Mouse (Mus musculus) ES-E14 (cell line): ENCODE results near the gene Gdpgp1. TPM values are rescaled to one million over a fixed set of nuclear protein-coding genes. Genes with fewer than 3 reads are reported as not detected.

Experiments
- DNase-seq: peaks from one replicate; pipeline ENCODE4 v3.0.0-alpha.2; 2013; ENCODE audit warnings: low read depth, low spot score
- H3K27ac ChIP-seq: 2 replicates; pipeline ENCODE4 v1.5.1; 2012; ENCODE audit warnings: low read depth, mild to moderate bottlenecking, low read length, moderate library complexity, mixed read lengths; ENCODE audit not compliant: poor library complexity, insufficient read depth, severe bottlenecking
- H3K36me3 ChIP-seq: 2 replicates; pipeline ENCODE4 v1.6.1; 2012; ENCODE audit warnings: mild to moderate bottlenecking, low read length, moderate library complexity, mixed read lengths; ENCODE audit not compliant: control insufficient read depth, poor library complexity, insufficient read depth, severe bottlenecking
- H3K4me1 ChIP-seq, 2 experiments: fragments of 150-350 bp in 1 of 2; sonication (generic) in 1 of 2; 2 replicates each; pipeline ENCODE4 v1.6.1; 2012; ENCODE audit warnings: low read length in 2 of 2, mild to moderate bottlenecking in 1 of 2, mixed read lengths in 1 of 2; ENCODE audit not compliant: control insufficient read depth in 2 of 2, insufficient read depth in 2 of 2, poor library complexity in 1 of 2
- H3K4me3 ChIP-seq, 2 experiments: fragments of 150-350 bp in 1 of 2; sonication (generic) in 1 of 2; 2 replicates each; pipeline ENCODE4 v1.5.1; 2012; ENCODE audit warnings: low read length in 2 of 2, low read depth in 1 of 2, mild to moderate bottlenecking in 1 of 2, mixed read lengths in 1 of 2; ENCODE audit not compliant: insufficient read depth in 1 of 2, poor library complexity in 1 of 2, severe bottlenecking in 1 of 2
- H3K9ac ChIP-seq: 2 replicates; pipeline ENCODE4 v1.6.1; 2012; ENCODE audit warnings: low read depth, mild to moderate bottlenecking, low read length, mixed read lengths; ENCODE audit not compliant: poor library complexity, insufficient read depth, severe bottlenecking
- H3K9me3 ChIP-seq: fragments of 150-350 bp; sonication (generic); 2 replicates; pipeline ENCODE4 v1.6.1; 2012; ENCODE audit warnings: low read depth, mild to moderate bottlenecking, low read length; ENCODE audit not compliant: control insufficient read depth, insufficient read depth
- CHD2 ChIP-seq: IDR thresholded peaks from 2 replicates; pipeline ENCODE4 v1.6.1; 2014; ENCODE audit warnings: mild to moderate bottlenecking, low read depth, low read length, inconsistent platforms
- HCFC1 ChIP-seq: IDR thresholded peaks from 2 replicates; pipeline ENCODE4 v1.6.1; 2012; ENCODE audit warnings: low read length, inconsistent platforms, borderline replicate concordance; ENCODE audit not compliant: insufficient read depth
- MAFK ChIP-seq: IDR thresholded peaks from 2 replicates; pipeline ENCODE4 v1.6.1; 2014; ENCODE audit warnings: mild to moderate bottlenecking, low read depth, low read length, inconsistent platforms; ENCODE audit not compliant: insufficient read depth
- ZC3H11A ChIP-seq: IDR thresholded peaks from 2 replicates; pipeline ENCODE4 v1.6.1; 2012; ENCODE audit warnings: low read depth, mild to moderate bottlenecking, inconsistent platforms, low read length, borderline replicate concordance
- ZNF384 ChIP-seq: IDR thresholded peaks from 2 replicates; pipeline ENCODE4 v1.6.1; 2012; ENCODE audit warnings: low read depth, low read length, inconsistent platforms
- in situ Hi-C, 2 experiments: fragments of 600-800 bp; cut with MboI; formaldehyde crosslinking; loops; one replicate each; pipeline ENCODE4 v1.15.1; 2025; ENCODE audit warnings: low sequenced_read_pairs in 2 of 2, inconsistent platforms in 1 of 2; ENCODE audit not compliant: unreplicated experiment in 2 of 2
- total RNA-seq: library from RNA; depleted of rRNA; stranded (reverse); fragments of 300-350 nt; gene quantifications from 2 replicates; pipeline ENCODE4 v1.2.3, GENCODE M21; 2012

Gene Gdpgp1
- total RNA-seq, 1 experiment = 4.4 TPM

- no peaks in the 10 kb centered on the region for H3K36me3 ChIP-seq
- 0 out of 2 replicates have a peak, but pooled peaks have one; percentile 4 for TF ChIP-seq HCFC1
- no peak for TF ChIP-seq ZC3H11A
- peak overlapping the region; percentile 88 for H3K9ac ChIP-seq
- H3K27ac ChIP-seq = peak overlapping the region; percentile 99
- in situ Hi-C loops = no loop called here
- DNase-seq = peak; percentile 76
- no peaks in the 10 kb centered on the region for H3K9me3 ChIP-seq
- H3K4me1 ChIP-seq = peaks cover 15 to 26% of the 10 kb centered on the region in 2 experiments; a peak in 3 of 4 replicates
- H3K4me3 ChIP-seq = peak overlapping the region; percentile 50 to 85
These were observed 46.6 kb upstream of the Gdpgp1 start for GRCm38 (mm10) chr7:80186021-80186420.

- Histone ChIP-seq H3K27ac (peak within 1 kb of the TSS; percentile 99), H3K36me3 (no peaks in the 10 kb centered on the region), H3K4me1 (peaks cover 16 to 33% of the 10 kb centered on the region in 2 experiments), H3K4me3 (peak within 1 kb of the TSS; percentile 50 to 85), H3K9ac (peak within 1 kb of the TSS; percentile 88), H3K9me3 (no peaks in the 10 kb centered on the region)
- TF ChIP-seq HCFC1 = peak; percentile 14; the same call in 1 of the 2 replicates
- TF ChIP-seq ZNF384 = no peak
- DNase-seq = no peak
- in situ Hi-C loops = no loop called here
These were observed 46.0 kb upstream of the Gdpgp1 start, which contains the start of gene Sema4b for GRCm38 (mm10) chr7:80186531-80187296. Sema4b (plus strand) TSS chr7:80186841.

GRCm38 (mm10) chr7:80187501-80187900 is 45.2 kb upstream of the Gdpgp1 start:
- DNase-seq = no peak
- TF ChIP-seq HCFC1 = no peak
- no peak for TF ChIP-seq ZNF384
- TF ChIP-seq CHD2 = no peak
- TF ChIP-seq ZC3H11A = no peak
- no peak for TF ChIP-seq MAFK
- Histone ChIP-seq H3K4me1 (peaks cover 18 to 36% of the 10 kb centered on the region in 2 experiments), H3K27ac (peak overlapping the region; percentile 99), H3K4me3 (peak overlapping the region; percentile 49 to 85), H3K9me3 (no peaks in the 10 kb centered on the region), H3K9ac (peak overlapping the region; percentile 88), H3K36me3 (no peaks in the 10 kb centered on the region)
- in situ Hi-C loops = no loop called here

- H3K27ac ChIP-seq = peak overlapping the region; percentile 99
- peak; percentile 78 for DNase-seq
- H3K4me1 ChIP-seq = peaks cover 20 to 36% of the 10 kb centered on the region in 2 experiments
- H3K9ac ChIP-seq = peak overlapping the region; percentile 88
- in situ Hi-C loops = no loop called here
- no peaks in the 10 kb centered on the region for H3K36me3 ChIP-seq
- H3K4me3 ChIP-seq = peak overlapping the region; percentile 27 to 85
- no peaks in the 10 kb centered on the region for H3K9me3 ChIP-seq
- TF ChIP-seq HCFC1 (no peak), ZNF384 (no peak), MAFK (peak; percentile 95)
These were observed 44.0 kb upstream of the Gdpgp1 start for GRCm38 (mm10) chr7:80188579-80189125.
